Mouse (Mus musculus) embryonic fibroblast, embryonic 13.5 days (primary cell): Measurements from ENCODE around the gene Nectin2. TPM values are rescaled to one million over a fixed set of nuclear protein-coding genes. Genes with fewer than 3 reads are reported as not detected.
A peak's percentile ranks its signal among the peaks of the same experiment; 100 is the strongest.

Experiments
- H3K27ac ChIP-seq: 2 replicates; pipeline ENCODE4 v1.5.1; 2012; ENCODE audit warnings: low read length, control low read depth, inconsistent platforms; ENCODE audit not compliant: insufficient read depth
- H3K4me1 ChIP-seq: 2 replicates; pipeline ENCODE4 v1.6.1; 2011; ENCODE audit warnings: low read length; ENCODE audit not compliant: control insufficient read depth, insufficient read depth
- H3K4me3 ChIP-seq: 2 replicates; pipeline ENCODE4 v1.5.1; 2011; ENCODE audit warnings: mild to moderate bottlenecking, control low read depth, low read length; ENCODE audit not compliant: insufficient read depth
- CTCF ChIP-seq: IDR thresholded peaks from 2 replicates; pipeline ENCODE4 v1.5.1; 2011; ENCODE audit warnings: mild to moderate bottlenecking, control low read depth, low read length, moderate library complexity, borderline replicate concordance; ENCODE audit not compliant: insufficient read depth
- POLR2A ChIP-seq: IDR thresholded peaks from 2 replicates; pipeline ENCODE4 v1.6.1; 2011; ENCODE audit warnings: low read depth, mild to moderate bottlenecking, control low read depth, low read length, moderate library complexity
- polyA plus RNA-seq: library from polyadenylated mRNA; stranded (reverse); fragments of >200 nt; gene quantifications from 2 replicates; pipeline ENCODE4 v1.2.4, GENCODE M21; 2011; ENCODE audit warnings: low read depth; ENCODE audit not compliant: missing spikeins, insufficient read length

The Nectin2 gene
- polyA plus RNA-seq, 1 experiment: 39.7 TPM

GRCm38 (mm10) chr7:19713598-19713997, 36.7 kb downstream of the Nectin2 start:
- TF ChIP-seq CTCF: no peak
- peak overlapping the region; percentile 96; the same call in 1 of the 2 replicates for H3K4me3 ChIP-seq
- no peak overlapping the region for H3K27ac ChIP-seq
- peaks cover 9% of the 10 kb centered on the region for H3K4me1 ChIP-seq

GRCm38 (mm10) chr7:19713196-19713595, 37.1 kb downstream of the Nectin2 start:
- TF ChIP-seq POLR2A (no peak), CTCF (no peak)
- Histone ChIP-seq H3K27ac (no peak overlapping the region), H3K4me1 (peaks cover 9% of the 10 kb centered on the region), H3K4me3 (no peak overlapping the region)

- no peak overlapping the region for H3K4me3 ChIP-seq
- no peak for TF ChIP-seq POLR2A
- no peak for TF ChIP-seq CTCF
- H3K4me1 ChIP-seq: peaks cover 6% of the 10 kb centered on the region
- no peak overlapping the region for H3K27ac ChIP-seq
Observed at GRCm38 (mm10) chr7:19712414-19712813, 37.9 kb downstream of the Nectin2 start.

GRCm38 (mm10) chr7:19710650-19711049, 39.6 kb downstream of the Nectin2 start:
- Histone ChIP-seq H3K4me3 (no peak overlapping the region), H3K4me1 (no peaks in the 10 kb centered on the region), H3K27ac (no peak overlapping the region)
- no peak for TF ChIP-seq CTCF

GRCm38 (mm10) chr7:19705271-19705670, 45.0 kb downstream of the Nectin2 start:
- TF ChIP-seq CTCF (no peak), POLR2A (no peak)
- Histone ChIP-seq H3K4me3 (no peak overlapping the region), H3K27ac (no peak overlapping the region), H3K4me1 (no peaks in the 10 kb centered on the region)

GRCm38 (mm10) chr7:19704475-19704874, 45.8 kb downstream of the Nectin2 start:
- no peaks in the 10 kb centered on the region for H3K4me1 ChIP-seq
- TF ChIP-seq CTCF: no peak
- TF ChIP-seq POLR2A: no peak
- H3K27ac ChIP-seq: no peak overlapping the region
- no peak overlapping the region for H3K4me3 ChIP-seq

GRCm38 (mm10) chr7:19702859-19703555, 47.3 kb downstream of the Nectin2 start:
- Histone ChIP-seq H3K27ac (no peak overlapping the region), H3K4me1 (0 out of 2 replicates have a peak, but pooled peaks cover 3% of the 10 kb centered on the region), H3K4me3 (no peak overlapping the region)
- TF ChIP-seq POLR2A (no peak), CTCF (no peak)

- peak; percentile 41; the same call in 1 of the 2 replicates for TF ChIP-seq CTCF
- no peak for TF ChIP-seq POLR2A
- no peak overlapping the region for H3K27ac ChIP-seq
- H3K4me3 ChIP-seq: no peak overlapping the region
- 0 out of 2 replicates have a peak, but pooled peaks cover 3% of the 10 kb centered on the region for H3K4me1 ChIP-seq
Observed at GRCm38 (mm10) chr7:19701069-19701761, 49.1 kb downstream of the Nectin2 start.

GRCm38 (mm10) chr7:19700299-19701068, 49.8 kb downstream of the Nectin2 start:
- TF ChIP-seq CTCF (no peak), POLR2A (no peak)
- no peak overlapping the region for H3K27ac ChIP-seq

GRCm38 (mm10) chr7:19699827-19700148, 50.5 kb downstream of the Nectin2 start:
- no peak overlapping the region for H3K27ac ChIP-seq
- 0 out of 2 replicates have a peak, but pooled peaks cover 3% of the 10 kb centered on the region for H3K4me1 ChIP-seq
- TF ChIP-seq CTCF: no peak
- no peak for TF ChIP-seq POLR2A

More at GRCm38 (mm10) chr7:19700299-19701068, 49.8 kb downstream of the Nectin2 start:
- Histone ChIP-seq H3K4me1 (0 out of 2 replicates have a peak, but pooled peaks cover 3% of the 10 kb centered on the region), H3K4me3 (no peak overlapping the region)

More at GRCm38 (mm10) chr7:19699827-19700148, 50.5 kb downstream of the Nectin2 start:
- no peak overlapping the region for H3K4me3 ChIP-seq
